Mouse (Mus musculus) right cerebral cortex, postnatal 10 days (tissue): ENCODE results near the gene Cmss1.

ENCODE experiments used
- DNase-seq, 2 experiments: peaks; one replicate each; pipeline ENCODE4 v3.0.0; 2021; ENCODE audit warnings: low spot score in 2 of 2

The Cmss1 gene

GRCm38 (mm10) chr16:57478451-57478850 is 128.2 kb downstream of the Cmss1 start:
- no peak for DNase-seq

GRCm38 (mm10) chr16:57473415-57474085 is 133.1 kb downstream of the Cmss1 start:
- no peak for DNase-seq

- DNase-seq, result no peak
These were observed 135.6 kb downstream of the Cmss1 start for GRCm38 (mm10) chr16:57471071-57471470.

GRCm38 (mm10) chr16:57470286-57470830 is 136.3 kb downstream of the Cmss1 start:
- DNase-seq, result no peak

GRCm38 (mm10) chr16:57469869-57470268 is 136.8 kb downstream of the Cmss1 start:
- DNase-seq, result no peak

DNA sequence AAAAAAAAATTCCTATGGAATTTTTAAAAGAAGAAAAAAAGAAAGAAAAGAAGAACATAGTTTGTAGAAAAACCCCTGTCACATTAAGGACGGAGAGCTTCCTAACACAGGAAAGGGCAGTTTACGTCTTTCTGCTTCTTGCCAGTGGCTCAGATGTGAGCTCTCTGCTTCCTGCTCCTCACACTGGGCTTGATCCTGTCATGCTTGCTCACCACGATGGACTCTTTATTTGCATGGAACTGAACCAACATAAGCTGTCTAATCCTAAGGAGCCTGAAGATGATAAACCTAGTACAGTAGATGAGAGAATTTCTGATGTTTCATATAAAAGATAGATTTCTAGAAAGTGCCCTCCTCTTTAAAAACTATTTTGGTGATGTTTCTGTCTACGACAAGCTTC is 137.4 kb downstream of the Cmss1 start:
- no peak for DNase-seq

GRCm38 (mm10) chr16:57465386-57465913 is 141.2 kb downstream of the Cmss1 start:
- DNase-seq, result no peak

- no peak for DNase-seq
These were observed 150.7 kb downstream of the Cmss1 start for GRCm38 (mm10) chr16:57456003-57456402.

DNA sequence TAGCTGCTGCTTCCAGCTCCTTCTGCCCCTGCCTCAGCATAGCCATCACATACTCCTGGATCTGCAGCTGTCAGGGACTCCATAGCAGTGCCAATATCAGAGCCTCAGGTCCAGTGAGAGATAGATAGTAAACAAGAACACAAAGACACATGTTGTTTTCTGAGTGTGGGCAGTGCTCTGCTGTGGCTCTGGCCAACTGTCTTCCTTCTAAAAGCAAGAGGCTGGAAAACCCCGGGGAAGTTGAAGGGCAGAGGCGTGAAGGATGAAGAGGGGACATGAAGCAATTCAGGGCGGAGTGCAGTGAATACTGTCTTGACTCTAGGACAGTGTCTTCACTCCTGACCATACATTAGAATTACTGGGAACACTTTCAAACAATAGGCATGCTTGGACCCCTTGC is 151.1 kb downstream of the Cmss1 start:
- DNase-seq, result no peak

DNA sequence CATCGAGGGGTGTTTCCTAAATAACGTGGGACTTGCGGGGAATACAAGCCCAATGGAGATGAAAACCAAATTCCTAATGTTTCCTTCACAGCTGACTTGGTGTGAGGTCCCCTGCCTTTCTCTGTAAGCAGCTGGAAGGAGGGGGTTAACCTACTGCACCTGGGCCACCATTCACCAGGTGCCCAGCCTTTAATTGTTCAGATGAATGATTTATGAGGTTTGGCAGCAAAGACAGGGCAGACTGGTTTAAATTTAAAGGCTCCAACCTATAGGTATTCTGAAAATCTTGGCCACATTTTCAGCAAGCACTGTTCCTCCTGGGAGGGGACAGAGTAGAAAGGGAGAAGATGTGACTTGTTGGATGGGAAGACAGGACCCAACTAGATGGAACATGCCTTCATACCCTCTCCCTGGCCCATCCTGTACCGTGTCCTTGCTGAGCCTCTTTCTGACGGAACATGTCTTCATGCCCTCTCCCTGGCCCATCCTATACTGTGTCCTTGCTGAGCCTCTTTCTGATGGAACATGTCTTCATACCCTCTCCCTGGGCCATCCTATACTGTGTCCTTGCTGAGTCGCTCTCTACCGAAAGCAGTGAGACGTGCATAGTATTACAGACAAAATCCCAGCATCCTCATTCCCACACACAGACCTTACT is 152.4 kb downstream of the Cmss1 start:
- no peak for DNase-seq

GRCm38 (mm10) chr16:57453009-57453408 is 153.7 kb downstream of the Cmss1 start:
- DNase-seq, result no peak

DNA sequence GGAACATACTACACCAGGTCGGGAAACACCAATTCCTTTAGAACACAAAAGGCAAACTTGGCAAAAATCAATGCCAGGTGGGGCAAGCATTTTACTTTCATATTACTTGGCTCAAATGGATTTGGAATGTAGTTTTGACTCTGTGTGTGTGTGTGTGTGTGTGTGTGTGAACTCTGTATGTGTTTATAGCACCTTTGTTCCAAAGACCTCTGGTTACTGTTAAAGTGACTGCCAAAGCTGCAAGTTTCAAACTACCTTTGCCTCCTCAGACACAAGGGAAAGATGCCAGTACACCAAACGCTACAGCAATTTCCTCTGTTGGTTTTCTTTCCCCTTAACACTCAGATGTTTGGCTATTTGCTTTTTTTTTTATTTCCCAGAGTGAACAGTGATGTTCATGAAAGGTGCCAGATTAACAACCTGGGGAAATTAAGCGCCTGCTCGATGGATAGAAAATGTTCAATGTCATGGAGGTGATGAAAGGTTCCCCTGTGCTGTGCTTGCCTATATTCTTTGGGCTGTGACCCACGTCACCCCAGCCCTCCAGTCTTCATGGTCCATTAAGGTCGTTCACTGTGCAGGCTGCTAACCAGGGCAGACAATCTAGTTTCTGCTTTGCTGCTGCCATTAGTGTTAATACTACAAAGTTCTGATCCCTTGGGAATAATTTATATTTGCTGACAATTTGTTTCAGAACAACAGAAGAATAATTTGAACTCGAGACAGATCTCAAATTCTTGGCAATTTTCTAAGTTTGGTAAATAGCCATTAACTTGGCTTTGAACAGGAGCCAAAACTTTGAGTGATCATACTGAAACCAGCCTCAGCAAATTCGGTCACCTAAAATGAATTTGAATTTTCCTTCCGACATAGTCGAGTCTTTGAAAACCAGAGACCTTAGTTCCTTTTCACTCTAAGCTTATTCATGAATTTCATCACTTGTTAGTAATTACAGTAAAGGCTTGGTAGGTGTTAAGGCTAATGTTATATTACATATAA is 161.3 kb downstream of the Cmss1 start:
- DNase-seq, result no peak

DNA sequence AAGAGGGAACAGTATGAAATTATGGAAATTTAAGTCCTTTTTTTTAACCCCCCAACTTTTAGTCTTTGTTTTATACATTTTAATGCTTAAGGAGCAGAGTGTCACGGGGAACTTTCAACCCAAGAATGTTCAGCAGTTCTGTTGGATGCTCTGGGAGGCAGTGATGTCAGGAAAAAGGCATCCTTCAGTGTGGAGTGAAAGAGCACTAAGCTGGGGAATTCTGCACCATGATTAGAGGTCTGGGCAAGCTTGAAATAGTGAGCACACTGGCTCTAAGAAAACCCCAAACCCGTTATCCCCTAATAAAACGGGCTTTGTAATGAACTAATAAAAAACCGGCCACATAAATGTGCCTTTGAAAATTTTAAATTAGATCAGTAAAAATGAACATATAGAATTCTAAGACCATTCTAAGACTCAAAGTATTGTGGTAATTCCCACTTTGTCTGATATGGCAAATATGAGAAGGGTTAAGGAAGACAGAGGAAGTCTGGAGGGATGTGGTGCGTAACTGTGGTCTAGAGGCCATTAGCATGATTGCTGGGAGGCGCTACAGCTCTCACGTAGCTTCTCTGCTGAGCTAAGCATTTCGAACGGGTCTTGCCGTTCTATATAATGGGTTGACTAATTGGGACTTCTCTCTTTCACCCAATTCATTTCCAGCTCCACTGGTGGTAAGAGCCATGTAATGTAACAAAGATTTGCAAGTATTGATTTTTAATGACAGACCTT is 165.8 kb downstream of the Cmss1 start:
- no peak for DNase-seq

DNA sequence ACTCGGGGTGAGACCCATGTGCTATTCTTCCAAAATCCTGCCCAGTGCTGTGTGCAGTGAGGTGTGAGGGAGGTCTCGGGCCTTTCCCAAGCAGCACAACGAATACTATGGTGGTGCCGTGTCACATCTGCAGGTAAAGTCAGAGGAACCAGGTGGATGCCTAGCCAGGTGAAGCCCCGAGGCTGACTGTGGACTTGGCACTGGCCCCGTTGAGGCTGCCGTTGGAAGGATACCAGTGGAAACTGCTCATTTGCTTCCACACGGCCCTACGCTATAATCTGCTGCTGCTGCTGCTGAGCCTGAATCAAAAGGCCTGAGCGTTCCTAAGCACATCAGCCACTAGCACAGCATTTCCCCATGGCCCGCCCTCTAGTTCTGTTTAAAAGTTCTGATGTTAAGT is 167.5 kb downstream of the Cmss1 start:
- no peak for DNase-seq

- DNase-seq, result no peak
These were observed 168.4 kb downstream of the Cmss1 start for GRCm38 (mm10) chr16:57438288-57438685.

DNA sequence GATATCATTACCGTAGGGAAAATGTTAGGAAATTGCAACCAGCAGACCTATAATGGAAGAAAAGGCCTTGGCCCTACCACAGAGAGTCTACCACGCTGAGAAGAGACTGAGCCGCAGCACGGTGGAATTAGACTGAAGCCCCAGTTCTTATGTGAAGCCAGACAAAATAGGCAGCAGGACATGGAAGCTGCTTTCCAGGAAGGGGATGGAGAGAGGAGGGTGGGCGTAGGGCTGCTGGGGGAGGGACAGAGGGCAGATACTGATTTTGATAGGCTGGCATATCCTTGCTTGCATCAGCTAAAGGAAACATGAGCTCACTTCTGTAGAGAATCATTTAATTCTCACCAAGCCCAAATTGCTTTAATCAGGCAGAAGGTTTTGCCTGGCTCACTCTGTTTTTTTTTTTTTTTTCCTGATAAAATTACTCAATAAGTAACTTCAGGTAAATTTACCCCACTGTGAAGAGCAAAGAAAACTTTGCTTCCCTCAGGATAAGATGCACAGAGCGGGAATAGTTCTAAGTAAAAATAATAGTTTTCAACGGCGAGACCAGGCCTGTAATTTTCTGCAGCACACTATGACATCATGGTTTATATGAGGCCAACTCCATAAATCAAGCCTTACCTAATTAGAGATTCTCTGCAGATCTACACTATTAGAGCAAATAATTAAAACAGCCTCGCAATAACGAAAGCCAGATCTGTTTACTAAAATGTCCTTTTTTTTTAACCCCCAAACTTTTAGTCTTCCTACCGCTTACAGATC is 169.0 kb downstream of the Cmss1 start:
- DNase-seq, result no peak

GRCm38 (mm10) chr16:57434640-57435039 is 172.0 kb downstream of the Cmss1 start:
- DNase-seq, result no peak

DNA sequence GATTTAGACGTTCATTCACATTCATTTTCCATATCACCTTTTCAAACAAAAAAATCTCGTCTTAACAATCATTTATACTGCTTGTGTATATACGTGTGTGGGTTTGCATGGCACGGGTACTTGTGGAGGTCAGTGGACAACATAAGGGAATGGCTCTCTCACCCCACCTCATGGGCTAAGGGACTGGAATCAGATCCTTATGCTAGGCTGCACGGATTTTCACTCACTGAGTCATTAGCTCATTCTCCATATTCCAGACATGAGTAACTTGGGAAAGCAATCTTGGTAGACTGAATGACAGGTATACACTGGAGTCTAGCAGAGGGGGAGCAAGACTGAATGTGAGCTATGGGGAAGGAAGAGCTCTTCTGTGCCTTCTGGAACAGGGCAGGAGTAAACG is 173.0 kb downstream of the Cmss1 start:
- no peak for DNase-seq

DNA sequence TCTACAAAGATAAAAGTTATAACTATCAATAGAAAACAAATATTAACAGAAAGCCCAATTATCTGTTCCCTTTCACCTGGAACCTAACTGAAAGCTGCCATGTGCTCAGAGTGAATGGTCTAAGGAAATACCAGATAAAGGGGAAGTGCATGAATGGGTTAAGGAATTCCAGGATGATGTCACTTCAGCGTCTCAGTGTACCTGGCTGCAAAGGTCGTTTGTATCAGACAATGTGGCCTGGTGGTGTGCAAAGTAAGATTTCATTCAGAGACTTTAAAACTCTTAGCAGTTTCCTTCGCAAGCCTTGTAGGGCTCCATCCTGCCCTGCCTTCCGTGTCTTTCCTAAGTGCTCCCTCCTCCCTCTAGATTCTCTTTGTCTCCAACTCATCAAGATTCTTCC is 173.5 kb downstream of the Cmss1 start:
- DNase-seq, result no peak

- DNase-seq, result no peak
These were observed 175.4 kb downstream of the Cmss1 start for GRCm38 (mm10) chr16:57431294-57431693.
